Mouse (Mus musculus) lung, postnatal 0 days (tissue): ENCODE measurements at regions not wholly inside any gene's neighbourhood (a gene's known extent, or its start where the extent isn't known, plus 50 kb on each side); places are given as distances from the start of the nearest gene placed in this dataset.

ENCODE experiments used
- CTCF ChIP-seq: IDR thresholded peaks from 2 replicates; pipeline ENCODE4 v1.5.1; 2016; ENCODE audit warnings: antibody characterized with exemption, mild to moderate bottlenecking
- EP300 ChIP-seq: IDR thresholded peaks from 2 replicates; pipeline ENCODE4 v1.6.1; 2016; ENCODE audit warnings: antibody characterized with exemption, mild to moderate bottlenecking, control low read depth

DNA sequence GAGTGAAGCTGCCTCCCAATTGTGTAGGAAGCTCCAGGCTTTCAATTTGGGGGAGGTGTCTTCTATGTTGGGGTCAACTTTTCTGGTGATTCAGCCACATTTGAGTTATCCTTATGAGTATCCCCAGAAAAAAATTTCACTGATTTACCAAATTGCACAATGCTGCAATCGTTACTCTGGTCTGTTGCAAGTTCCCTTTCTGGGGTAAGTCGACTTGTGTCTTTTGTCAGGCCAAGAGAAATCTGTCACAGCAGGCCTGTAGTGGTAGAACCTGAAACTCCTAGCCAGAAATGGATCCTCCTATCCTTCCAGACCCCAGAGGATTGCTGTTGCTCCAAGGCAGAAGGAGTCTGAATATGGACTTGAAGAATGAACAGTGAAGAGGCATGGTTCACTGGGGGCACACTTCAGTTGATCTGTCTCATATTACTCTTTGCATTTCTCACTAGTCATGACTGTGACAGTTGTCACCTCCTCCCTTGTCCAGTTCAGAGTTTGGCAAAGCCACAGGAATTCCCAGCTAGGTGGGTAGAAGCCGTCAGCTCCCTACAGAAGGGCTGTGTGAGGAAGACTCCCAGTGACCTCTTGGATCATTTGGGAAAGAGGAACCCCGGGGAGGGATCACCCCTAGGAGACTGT, 114.6 kb upstream of the Btg1 start:
- TF ChIP-seq CTCF (no peak), EP300 (no peak)
